Mouse (Mus musculus) spleen, postnatal 10 days (tissue): ENCODE measurements around the gene Fbxl2.

Experiments used
- DNase-seq, 2 experiments: peaks; one replicate each; pipeline ENCODE4 v3.0.0; 2021 to 2022; ENCODE audit warnings: low spot score in 2 of 2

Fbxl2 gene

DNA sequence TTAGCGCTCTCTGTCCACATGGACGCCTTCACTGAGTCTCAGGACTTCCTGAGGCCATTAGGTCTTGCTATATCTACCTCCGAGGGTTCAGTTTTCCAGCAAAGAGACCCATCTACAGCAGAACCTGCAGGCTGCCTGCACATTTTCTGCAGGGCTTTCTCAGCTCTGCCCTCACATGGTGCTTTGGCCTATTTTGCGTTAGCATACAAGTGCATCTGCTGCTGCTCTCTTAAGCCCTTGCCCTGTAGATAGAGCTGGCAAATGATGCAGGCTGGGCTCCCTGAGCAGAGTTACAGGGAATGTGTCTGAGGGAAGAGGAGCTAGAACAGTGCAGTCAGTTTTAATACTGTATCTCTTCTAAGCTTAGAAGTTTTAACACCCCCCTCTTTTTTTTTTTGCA is 71.0 kb downstream of the Fbxl2 start:
- DNase-seq: no peak

GRCm38 (mm10) chr9:113973857-113974256 is 72.1 kb downstream of the Fbxl2 start:
- no peak for DNase-seq

GRCm38 (mm10) chr9:113971615-113972014 is 74.4 kb downstream of the Fbxl2 start:
- no peak for DNase-seq

DNA sequence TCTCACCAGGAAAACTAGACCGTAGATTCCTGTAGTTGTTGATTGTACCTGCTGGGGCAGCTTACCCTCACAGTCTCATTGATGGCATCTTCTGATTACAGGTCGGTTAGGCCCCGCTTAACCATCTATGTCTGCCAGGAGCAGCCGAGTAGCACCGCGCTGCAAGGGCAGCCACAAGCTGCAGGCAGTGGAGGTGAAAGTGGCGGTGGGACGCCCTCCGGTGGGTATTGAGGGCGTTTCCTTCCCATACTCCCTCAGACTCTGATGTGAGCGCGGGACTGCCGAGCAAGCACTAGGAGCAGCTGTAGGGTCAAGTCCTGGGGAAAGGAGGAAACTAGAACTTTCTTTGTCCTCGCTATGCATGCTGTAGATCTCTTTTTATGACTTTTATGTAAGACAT is 76.0 kb downstream of the Fbxl2 start:
- peak; percentile 53 to 74 for DNase-seq

GRCm38 (mm10) chr9:113969399-113969798 is 76.6 kb downstream of the Fbxl2 start:
- DNase-seq: peak in 1 of 2 experiments; percentile 47

- DNase-seq: peak; percentile 73 to 87
Observed at GRCm38 (mm10) chr9:113968967-113969366, 77.0 kb downstream of the Fbxl2 start.

GRCm38 (mm10) chr9:113966838-113967237 is 79.2 kb downstream of the Fbxl2 start:
- DNase-seq: no peak

DNA sequence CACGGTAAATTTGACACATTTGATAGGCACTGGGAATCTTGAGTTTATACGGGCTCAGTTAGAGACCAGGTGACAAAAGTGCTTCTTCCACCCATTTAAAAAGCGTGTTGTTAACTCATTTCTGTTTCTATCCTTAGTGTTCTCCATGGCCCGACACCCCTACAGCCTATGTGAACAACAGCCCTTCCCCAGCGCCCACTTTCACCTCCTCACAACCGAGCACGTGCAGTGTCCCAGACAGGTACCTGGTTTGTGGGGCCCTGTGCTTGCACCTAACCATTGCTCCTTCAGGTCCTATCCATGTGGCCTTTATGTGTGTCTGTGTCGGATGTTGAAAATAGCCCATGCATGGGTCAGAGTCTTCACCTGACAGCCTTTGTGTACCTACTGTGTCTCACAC is 81.6 kb downstream of the Fbxl2 start:
- DNase-seq: no peak

- DNase-seq: no peak
Observed at GRCm38 (mm10) chr9:113963718-113964117, 82.3 kb downstream of the Fbxl2 start.

GRCm38 (mm10) chr9:113957777-113958176 is 88.2 kb downstream of the Fbxl2 start:
- DNase-seq: no peak

GRCm38 (mm10) chr9:113947216-113947615 is 98.8 kb downstream of the Fbxl2 start:
- DNase-seq: no peak

DNA sequence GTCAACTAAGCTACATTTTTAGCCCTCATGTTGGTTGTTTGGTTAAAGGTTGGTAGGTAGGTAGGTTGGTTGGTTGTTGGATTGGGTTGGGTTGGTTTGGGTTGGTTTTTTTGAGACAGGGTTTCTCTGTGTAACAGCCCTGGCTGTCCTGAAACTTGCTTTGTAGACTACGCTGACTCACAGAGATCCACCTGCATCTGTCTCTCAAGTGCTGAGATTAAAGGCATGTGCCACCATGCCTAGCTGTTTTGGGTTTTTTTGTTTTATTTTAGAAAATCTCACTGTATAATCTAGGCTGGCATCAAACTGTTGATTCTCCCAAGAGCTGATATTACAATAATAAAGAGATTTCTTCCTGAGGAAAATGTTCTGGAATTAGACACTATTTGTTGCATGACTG is 102.6 kb downstream of the Fbxl2 start:
- DNase-seq: no peak

DNA sequence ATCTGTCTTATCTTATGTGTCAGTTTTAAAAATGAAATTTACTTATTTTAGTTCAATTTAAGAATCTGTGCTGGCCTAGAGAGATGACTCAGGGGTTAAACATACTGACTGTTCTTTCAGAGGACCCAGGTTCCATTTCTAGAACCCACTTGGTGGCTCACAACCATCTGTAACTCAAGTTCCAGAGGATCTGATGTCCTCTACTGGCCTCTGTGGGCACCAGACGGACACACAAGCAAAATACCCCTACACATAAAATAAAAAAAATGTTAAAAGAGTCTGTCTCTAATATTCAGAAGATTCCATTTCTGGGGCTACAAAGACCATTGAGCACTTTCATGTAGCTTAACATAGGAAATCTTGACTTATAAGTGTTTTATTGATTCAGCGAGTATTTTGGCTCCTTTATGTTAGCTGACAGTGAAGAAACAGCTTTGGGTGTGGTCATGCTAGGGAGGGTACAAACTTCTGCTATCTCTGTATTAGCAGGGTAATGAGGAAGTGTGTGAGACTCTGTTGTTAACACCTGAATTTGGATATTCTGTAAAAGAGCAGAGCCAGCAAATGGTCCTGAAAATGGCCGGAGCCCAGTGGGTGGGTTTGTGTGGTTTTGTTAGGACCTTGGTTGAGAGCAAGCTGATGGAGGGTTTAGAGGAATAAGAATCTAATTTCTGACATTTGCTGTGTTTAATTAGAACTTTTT is 104.7 kb downstream of the Fbxl2 start:
- peak in 1 of 2 experiments; percentile 28 for DNase-seq

DNA sequence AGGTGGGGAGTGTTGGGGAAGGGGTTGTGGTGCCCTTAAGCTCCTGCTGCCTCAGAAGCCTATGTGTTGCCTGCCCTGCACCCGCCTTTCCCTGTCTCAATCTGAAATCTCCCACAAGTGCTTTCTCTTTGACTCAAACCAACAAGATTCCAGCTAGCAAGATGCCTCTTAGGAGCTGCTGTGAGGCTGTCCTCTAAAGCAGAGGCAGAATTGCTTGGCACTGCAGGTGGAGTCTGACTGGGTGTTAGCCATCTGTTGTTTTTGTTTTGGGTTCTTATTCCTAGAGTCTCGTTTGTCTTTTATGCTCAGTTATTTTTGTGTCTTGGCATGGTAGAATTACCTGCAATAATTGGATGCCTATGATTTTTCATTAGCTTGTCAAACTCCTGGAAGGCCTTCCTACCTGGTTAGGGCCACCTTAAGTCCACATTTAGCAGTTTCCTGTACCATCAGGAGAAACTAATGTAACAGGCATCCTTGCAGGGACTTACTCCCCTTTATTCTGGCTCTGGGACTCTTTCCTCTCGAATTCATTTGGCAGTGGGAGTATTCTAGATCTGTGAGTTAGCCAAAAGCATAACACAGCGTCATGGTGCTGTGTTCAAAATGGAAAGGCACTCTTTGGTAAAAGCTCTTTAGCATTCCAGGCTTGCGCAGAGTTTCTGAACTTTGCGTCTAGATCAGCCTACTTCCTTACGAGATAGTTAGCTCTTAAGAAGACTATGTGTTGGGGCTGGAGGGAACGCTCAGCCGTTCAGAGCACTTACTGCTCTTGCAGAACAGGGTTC is 106.7 kb downstream of the Fbxl2 start:
- no peak for DNase-seq

DNA sequence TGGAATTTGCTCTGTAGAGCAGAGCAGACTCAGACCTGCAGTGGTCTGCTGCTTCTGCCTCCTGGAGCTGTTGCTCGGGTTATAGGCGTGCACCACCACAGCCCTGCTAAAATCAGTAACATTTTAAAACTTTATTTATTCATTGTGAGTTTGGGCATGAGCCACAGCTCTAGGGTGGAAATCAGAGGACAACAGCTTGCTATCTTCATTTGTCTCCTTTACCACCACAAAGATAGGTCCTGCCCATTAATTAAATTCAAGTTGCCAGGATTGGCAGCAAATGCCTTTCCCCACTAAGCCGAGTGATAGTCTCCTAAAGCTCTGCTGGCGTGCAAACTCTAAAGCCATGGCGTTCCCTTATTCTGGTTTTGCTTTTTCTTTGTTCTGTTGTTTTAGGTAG is 110.4 kb downstream of the Fbxl2 start:
- no peak for DNase-seq

GRCm38 (mm10) chr9:113932501-113932900 is 113.5 kb downstream of the Fbxl2 start:
- peak; percentile 32 to 50 for DNase-seq

DNA sequence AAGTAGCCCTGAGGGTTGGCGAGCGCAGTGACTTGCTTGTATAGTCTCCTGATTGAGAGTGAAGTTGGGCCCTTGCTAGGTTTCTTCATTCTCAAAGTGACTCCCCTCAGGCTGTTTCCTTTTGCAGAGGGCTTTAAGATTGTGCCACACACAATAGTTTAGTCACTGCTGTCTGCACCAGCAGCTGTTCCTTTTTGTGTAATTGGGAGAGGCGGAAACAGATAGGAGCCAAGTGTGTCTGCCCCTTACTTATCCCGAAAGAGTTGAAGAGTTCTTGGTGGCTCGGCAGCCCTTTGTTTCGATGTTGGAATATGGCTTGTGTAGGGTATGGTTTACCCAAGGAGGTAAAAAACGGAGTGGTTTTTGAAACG is 113.9 kb downstream of the Fbxl2 start:
- DNase-seq: peak; percentile 46 to 59

DNA sequence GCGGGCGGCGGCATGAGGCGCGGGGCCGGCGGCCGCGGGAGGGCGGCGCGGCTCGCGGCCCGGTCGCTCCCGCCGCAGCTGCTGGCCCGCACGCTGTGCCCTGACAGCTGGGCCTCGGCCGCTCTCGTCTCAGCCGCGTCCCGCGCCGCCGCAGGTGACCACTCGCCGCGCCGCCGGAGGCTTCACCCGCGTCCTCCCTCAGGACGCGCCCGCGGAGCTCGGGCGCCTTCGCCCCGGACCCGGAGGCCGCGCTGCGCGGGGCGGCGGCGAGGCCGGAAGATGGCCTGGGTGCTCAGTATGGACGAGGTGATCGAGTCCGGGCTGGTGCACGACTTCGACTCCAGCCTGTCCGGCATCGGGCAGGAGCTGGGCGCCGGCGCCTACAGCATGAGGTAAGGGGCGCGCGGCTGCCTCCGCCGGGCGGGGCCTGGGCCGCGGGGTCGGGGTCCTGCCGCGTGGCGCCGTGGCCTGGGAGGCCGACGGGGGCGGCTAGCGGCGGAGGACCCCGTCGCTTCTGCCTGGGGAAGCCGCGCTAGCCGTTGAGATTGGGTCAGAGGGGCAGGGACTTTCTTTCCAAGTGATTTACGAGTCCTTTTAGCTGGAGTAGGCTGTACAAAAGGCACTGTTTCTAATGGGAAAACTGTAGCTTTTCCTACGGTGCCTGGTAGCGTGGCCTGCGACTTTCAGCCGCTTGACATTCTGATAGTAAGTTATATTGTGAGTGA is 114.5 kb downstream of the Fbxl2 start:
- DNase-seq: peak; percentile 50 to 62

DNA sequence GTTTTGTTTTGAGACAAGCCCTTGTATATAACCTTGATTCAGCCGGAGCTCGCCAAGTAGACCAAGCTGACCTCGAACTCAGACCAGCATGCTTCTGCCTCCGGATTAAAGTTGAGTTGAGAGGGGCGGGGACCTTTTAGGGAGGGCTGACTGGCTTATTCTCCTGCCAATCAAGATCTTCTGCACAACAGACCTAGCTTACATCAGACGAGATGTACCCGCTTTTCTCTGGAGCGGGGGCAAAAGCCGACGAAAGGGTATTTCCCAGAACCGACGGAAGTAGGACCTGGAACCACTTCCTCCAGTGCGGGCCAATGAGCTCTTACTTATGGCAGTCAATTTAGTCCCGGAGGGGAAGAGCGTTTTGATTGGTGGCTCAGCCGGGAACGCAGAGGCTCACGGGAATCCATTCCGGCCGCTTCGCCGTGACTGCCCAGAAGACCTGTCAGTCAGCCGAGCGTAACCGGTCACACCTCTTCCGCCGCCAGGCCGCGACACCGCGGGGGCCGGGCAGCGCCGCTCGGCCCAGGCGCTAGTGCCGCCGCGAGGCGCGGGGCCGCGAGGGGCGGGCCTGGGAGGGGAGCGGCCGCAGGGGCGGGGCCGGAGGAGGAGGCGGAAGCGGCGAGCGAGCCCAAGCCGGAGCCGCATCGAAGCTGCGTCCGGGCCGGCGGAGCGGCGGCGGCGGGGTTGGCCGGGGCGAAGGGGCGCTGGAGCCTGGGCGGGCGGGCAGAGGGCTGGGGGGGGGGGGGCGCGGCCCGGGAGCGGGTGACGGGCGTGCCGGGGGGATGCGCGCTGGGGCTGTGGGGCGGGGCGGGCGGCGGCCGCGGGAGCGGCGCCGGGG is 115.2 kb downstream of the Fbxl2 start, which contains the start of gene Ubp1:
Ubp1 (plus strand) TSS at position 401 of the 841 bp plus-strand sequence.
- peak; percentile 86 to 96 for DNase-seq

DNA sequence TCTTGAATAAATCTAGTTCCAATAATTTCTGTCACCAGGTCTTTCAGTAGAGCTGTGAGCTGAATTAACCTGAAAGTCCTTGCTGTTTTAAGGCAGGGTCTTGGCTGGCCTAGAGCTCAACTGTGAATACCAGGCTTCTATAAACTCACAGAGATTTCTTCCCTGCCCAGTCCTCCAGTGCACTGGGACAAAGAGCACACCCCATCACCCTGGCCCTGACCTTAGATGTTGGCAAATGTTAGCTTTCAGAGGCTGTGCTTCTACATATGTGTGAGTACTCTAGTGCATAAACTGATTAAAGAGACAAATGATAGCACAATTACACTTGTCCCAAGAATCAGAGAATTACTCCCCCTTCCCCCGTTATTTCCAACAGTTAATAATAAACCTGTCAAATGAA is 116.3 kb downstream of the Fbxl2 start:
- DNase-seq: no peak

GRCm38 (mm10) chr9:113928591-113928990 is 117.4 kb downstream of the Fbxl2 start:
- peak in 1 of 2 experiments; percentile 39 for DNase-seq

DNA sequence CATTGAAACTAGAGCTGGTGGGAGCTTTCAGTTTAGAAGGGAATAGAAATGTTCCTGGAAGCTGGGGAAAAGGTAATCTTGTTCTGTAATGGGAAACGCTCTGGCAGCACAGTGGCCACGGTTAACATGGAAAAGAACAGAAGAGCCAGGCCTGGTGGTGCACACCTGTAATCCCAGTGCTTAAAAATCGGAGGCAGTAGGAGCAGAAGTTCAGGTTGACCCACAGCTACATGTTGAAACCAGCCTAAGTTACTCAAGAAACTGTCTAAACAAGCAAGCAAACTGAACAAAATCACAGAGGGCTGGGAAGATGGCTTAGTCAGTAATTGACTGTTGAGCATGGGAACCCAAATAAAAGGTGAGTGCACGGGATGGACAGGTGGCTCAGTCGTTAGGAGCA is 121.1 kb downstream of the Fbxl2 start:
- no peak for DNase-seq
